Mouse (Mus musculus): Measurements from ENCODE around the gene Klhl26. TPM values are rescaled to one million over a fixed set of nuclear protein-coding genes. Genes with fewer than 3 reads are reported as not detected.

Klhl26 gene
- polyA plus RNA-seq, 1 experiment from 2014 or later: 25.6 TPM

DNA sequence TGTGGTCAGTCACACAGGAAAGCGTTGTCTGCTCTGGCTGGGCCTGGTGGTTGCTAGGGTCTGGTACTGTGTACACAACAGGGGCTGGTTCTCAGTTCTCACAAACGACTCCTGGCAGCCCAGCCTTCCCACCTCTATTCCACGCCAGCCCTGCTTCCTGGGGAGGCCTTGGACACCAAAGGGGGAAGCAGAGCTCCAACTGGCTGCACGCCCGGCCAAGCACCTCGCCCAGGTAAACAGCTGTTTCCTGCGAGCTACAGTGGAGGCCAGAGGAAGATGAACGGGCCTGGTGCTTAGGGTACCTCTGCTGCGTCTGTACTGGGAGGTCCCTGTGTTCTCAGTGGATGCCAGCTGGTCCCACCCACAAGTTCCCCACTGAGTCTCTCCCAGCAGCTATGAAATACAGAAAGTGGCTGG, 67.3 kb downstream of the Klhl26 start:
- Histone ChIP-seq H3K4me2 (no peak overlapping the region), H3K27ac (replicated peaks) (peak overlapping the region; percentile 84), H3K9ac (peak overlapping the region; percentile 50; the same call in 1 of the 2 replicates), H3K4me1 (replicated peaks) (peaks cover 37% of the 10 kb centered on the region), H3K9me3 (no peaks in the 10 kb centered on the region), H3K4me3 (no peak overlapping the region), H3K27me3 (no peaks in the 10 kb centered on the region), H3K36me3 (peaks cover 20% of the 10 kb centered on the region)
- WGBS: 56% methylated on average over 9 of the region's 9 CpGs
- no peak for ATAC-seq (ENCODE audit: low read depth)

DNA sequence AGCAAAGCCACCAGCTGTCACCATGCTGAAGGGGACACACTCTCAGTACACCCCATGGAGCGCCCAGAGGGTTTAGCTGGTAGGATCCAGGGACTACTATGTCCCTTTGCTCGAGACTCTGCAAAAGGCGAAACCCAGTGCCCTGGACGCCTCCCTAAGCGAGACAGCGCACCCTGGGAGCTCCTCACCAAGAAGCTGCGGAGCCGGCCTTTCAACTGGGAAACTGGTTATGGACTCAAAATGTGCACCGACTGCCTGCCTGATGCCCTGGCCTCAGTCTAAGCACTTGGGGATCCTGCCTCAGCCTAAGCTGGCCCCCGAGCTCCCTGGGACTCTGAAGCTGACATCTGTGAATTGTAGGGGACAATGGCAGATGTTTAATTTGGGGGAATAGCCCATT, 67.7 kb downstream of the Klhl26 start:
- no peak overlapping the region for H3K4me2 ChIP-seq
- 70% methylated on average over 10 of the region's 10 CpGs for WGBS
- peak overlapping the region; percentile 84 for H3K27ac ChIP-seq (replicated peaks)
- peaks cover 21% of the 10 kb centered on the region for H3K36me3 ChIP-seq
- peak overlapping the region; percentile 50 for H3K9ac ChIP-seq
- H3K4me3 ChIP-seq: no peak overlapping the region
- H3K27me3 ChIP-seq: no peaks in the 10 kb centered on the region
- peaks cover 37% of the 10 kb centered on the region for H3K4me1 ChIP-seq (replicated peaks)
- ATAC-seq (ENCODE audit: low read depth): no peak; the same call in 1 of the 2 replicates
- no peaks in the 10 kb centered on the region for H3K9me3 ChIP-seq

DNA sequence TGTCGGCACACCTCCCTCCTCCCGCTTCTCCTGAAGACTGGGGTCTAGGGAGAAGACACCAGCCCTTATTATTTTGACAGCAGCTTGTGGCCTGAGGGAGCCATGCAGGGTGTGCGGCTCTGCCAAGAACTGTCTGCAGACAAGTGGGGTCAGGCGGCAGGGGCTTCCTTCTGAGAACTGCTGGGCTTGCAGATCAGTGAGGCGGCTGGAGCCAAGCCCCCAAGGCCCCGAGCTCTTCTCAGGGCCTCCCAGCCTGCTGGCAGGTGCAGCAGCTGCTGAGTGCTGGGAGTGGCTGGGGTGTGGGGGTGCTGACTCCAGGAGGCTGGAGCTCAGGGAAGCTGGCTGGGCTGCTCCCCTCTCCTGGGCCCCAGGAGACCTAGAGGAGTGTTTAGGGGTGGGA, 68.5 kb downstream of the Klhl26 start:
- Histone ChIP-seq H3K9ac (peak overlapping the region; percentile 50), H3K27me3 (no peaks in the 10 kb centered on the region), H3K27ac (replicated peaks) (peak overlapping the region; percentile 84), H3K36me3 (peaks cover 20% of the 10 kb centered on the region), H3K4me1 (replicated peaks) (peaks cover 37% of the 10 kb centered on the region), H3K9me3 (no peaks in the 10 kb centered on the region), H3K4me3 (no peak overlapping the region), H3K4me2 (0 out of 2 replicates have a peak overlapping the region, but pooled peaks have one; percentile 3)
- 24% methylated on average over 6 of the region's 6 CpGs for WGBS
- peak; percentile 77 for ATAC-seq (ENCODE audit: low read depth)

DNA sequence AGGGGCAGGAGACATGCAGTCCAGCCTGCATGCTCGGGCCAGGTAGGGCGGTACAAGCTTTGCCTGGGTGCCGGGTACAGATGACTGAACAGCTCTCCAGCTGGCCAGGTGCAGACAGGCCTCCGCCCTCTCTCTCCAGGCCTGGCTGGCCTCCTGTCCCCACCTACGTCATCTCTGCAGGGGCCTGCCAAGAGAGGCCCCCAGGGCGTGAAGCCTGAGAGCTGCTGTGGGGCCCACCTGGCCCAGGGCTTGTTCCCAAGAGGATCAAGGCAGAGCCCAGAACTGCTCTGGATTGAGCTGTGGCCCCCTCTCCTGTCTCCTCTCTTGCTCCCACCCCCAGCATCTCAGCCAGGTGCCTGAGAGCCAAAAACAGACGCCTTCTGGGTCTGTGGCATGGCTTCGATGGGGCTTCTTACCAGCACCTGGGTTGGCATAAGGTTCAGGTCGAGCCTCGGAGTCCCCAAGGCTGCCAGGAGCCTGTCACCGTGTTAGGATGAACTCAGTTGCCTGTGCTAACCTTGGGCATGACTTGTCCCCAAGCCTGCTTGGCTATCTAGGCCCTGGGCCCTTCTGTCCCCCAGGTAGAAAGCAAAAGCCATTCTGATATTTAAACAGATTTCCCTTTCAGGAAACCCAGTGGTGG, 70.2 kb downstream of the Klhl26 start:
- no peak for ATAC-seq (ENCODE audit: low read depth)
- H3K27me3 ChIP-seq: no peaks in the 10 kb centered on the region
- WGBS: 83% methylated on average over 11 of the region's 11 CpGs

DNA sequence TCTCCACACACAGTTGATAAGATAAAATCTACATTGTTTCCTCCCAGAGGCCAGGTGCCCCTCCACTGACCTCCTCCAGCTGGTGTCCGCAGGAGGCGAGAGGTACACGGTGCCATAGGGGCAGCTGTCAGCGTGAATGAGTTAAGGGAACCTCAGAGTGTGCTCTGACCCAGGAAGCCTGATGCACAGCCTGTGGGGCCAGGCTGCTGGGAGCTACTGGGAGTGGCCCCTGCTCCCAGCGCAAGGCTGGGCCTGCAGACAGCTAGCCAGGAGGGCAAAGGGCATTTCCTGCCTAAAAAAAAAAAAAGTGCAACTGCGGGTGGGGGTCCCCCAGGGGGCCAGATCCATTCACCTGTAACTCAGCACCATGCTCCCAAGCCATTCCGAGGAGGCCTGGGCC, 71.6 kb downstream of the Klhl26 start:
- WGBS: 60% methylated on average over 7 of the region's 7 CpGs

More for the DNA sequence above, 70.2 kb downstream of the Klhl26 start:
- H3K36me3 ChIP-seq: peaks cover 23% of the 10 kb centered on the region
- H3K27ac ChIP-seq (replicated peaks): no peak overlapping the region
- no peak overlapping the region for H3K4me3 ChIP-seq
- H3K9ac ChIP-seq: no peak overlapping the region
- H3K4me2 ChIP-seq: no peak overlapping the region
- H3K4me1 ChIP-seq (replicated peaks): peaks cover 37% of the 10 kb centered on the region
- no peaks in the 10 kb centered on the region for H3K9me3 ChIP-seq

DNA sequence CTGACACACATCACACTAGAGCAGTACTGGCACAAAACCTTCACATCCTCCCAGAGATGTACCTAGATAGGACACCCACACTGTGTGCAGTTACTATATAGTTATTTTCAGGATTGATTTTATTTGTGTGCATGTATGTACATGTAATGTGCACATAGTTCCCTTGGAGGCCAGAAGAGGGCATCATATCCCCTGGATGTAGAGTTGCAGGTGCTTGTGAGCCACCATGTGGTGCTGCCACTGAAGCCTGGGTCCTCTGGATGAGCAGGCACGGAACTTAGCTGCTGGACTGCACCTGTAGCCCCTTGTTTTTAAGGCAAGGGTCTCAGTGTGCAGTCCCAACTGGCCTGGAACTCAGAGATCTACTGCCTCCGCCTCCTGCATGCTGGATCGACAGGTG, 72.6 kb downstream of the Klhl26 start:
- Histone ChIP-seq H3K9ac (no peak overlapping the region), H3K4me1 (replicated peaks) (peaks cover 27% of the 10 kb centered on the region), H3K9me3 (no peaks in the 10 kb centered on the region), H3K36me3 (peaks cover 34% of the 10 kb centered on the region), H3K4me3 (no peak overlapping the region), H3K4me2 (no peak overlapping the region), H3K27ac (replicated peaks) (no peak overlapping the region), H3K27me3 (no peaks in the 10 kb centered on the region)
- ATAC-seq (ENCODE audit: low read depth): no peak
- 95% methylated on average over 3 of the region's 3 CpGs for WGBS

More for the DNA sequence above, 71.6 kb downstream of the Klhl26 start:
- Histone ChIP-seq H3K9me3 (no peaks in the 10 kb centered on the region), H3K4me1 (replicated peaks) (peaks cover 33% of the 10 kb centered on the region), H3K27ac (replicated peaks) (no peak overlapping the region), H3K4me2 (no peak overlapping the region), H3K36me3 (peaks cover 29% of the 10 kb centered on the region), H3K27me3 (no peaks in the 10 kb centered on the region), H3K9ac (no peak overlapping the region), H3K4me3 (no peak overlapping the region)
- no peak for ATAC-seq (ENCODE audit: low read depth)

Other genes with a start within 250 kb of the Klhl26 start
- 64.8 and 72.5 TPM in 2 replicates for gene Sugp2, start 242.7 kb downstream of the Klhl26 start, polyA plus RNA-seq (2015; fragmentation: Nextera tagmentation; extraction: Ambion mirVana)
- gene Armc6, start 242.5 kb downstream of the Klhl26 start, polyA plus RNA-seq (2015; fragmentation: Nextera tagmentation; extraction: Ambion mirVana): 81.9 and 85.7 TPM in 2 replicates
- gene Homer3, start 194.1 kb downstream of the Klhl26 start, polyA plus RNA-seq (2015; fragmentation: Nextera tagmentation; extraction: Ambion mirVana): 49.6 and 52.1 TPM in 2 replicates
- gene Ddx49, start 174.5 kb downstream of the Klhl26 start, polyA plus RNA-seq (2015; fragmentation: Nextera tagmentation; extraction: Ambion mirVana): 41.9 and 51.9 TPM in 2 replicates
- 271 and 278 TPM in 2 replicates for gene Cope, start 174.4 kb downstream of the Klhl26 start, polyA plus RNA-seq (2015; fragmentation: Nextera tagmentation; extraction: Ambion mirVana)
- gene Cers1, start 161.2 kb downstream of the Klhl26 start, polyA plus RNA-seq (2015; fragmentation: Nextera tagmentation; extraction: Ambion mirVana): 23.3 and 26.2 TPM in 2 replicates
- gene Gdf1, start 147.2 kb downstream of the Klhl26 start, polyA plus RNA-seq (2015; fragmentation: Nextera tagmentation; extraction: Ambion mirVana): 2.4 and 3.3 TPM in 2 replicates
- gene Upf1, start 123.7 kb downstream of the Klhl26 start, polyA plus RNA-seq (2015; fragmentation: Nextera tagmentation; extraction: Ambion mirVana): 16.3 and 17.3 TPM in 2 replicates
- gene Comp, start 103.4 kb downstream of the Klhl26 start, polyA plus RNA-seq (2015; fragmentation: Nextera tagmentation; extraction: Ambion mirVana): 0.55 and 1.8 TPM in 2 replicates
- 33.7 and 35.9 TPM in 2 replicates for gene Crtc1, start 37.4 kb downstream of the Klhl26 start, polyA plus RNA-seq (2015; fragmentation: Nextera tagmentation; extraction: Ambion mirVana)
- 78.4 and 89.7 TPM in 2 replicates for gene Tmem59l, start 10.4 kb upstream of the Klhl26 start, polyA plus RNA-seq (2015; fragmentation: Nextera tagmentation; extraction: Ambion mirVana)
- 3.6 and 4.6 TPM in 2 replicates for gene Crlf1, start 16.2 kb upstream of the Klhl26 start, polyA plus RNA-seq (2015; fragmentation: Nextera tagmentation; extraction: Ambion mirVana)
- gene Rex1bd, start 29.8 kb upstream of the Klhl26 start, polyA plus RNA-seq (2015; fragmentation: Nextera tagmentation; extraction: Ambion mirVana): 143 and 153 TPM in 2 replicates
- 787 and 800 TPM in 2 replicates for gene Uba52, start 33.8 kb upstream of the Klhl26 start, polyA plus RNA-seq (2015; fragmentation: Nextera tagmentation; extraction: Ambion mirVana)
- gene Fkbp8, start 50.8 kb upstream of the Klhl26 start, polyA plus RNA-seq (2015; fragmentation: Nextera tagmentation; extraction: Ambion mirVana): 347 and 358 TPM in 2 replicates
- gene Kxd1, start 51.0 kb upstream of the Klhl26 start, polyA plus RNA-seq (2015; fragmentation: Nextera tagmentation; extraction: Ambion mirVana): 46.7 and 46.9 TPM in 2 replicates
- 15.6 and 16.5 TPM in 2 replicates for gene Ell, start 62.5 kb upstream of the Klhl26 start, polyA plus RNA-seq (2015; fragmentation: Nextera tagmentation; extraction: Ambion mirVana)
- 113 and 115 TPM in 2 replicates for gene Isyna1, start 117.4 kb upstream of the Klhl26 start, polyA plus RNA-seq (2015; fragmentation: Nextera tagmentation; extraction: Ambion mirVana)
- 117 and 141 TPM in 2 replicates for gene Ssbp4, start 131.9 kb upstream of the Klhl26 start, polyA plus RNA-seq (2015; fragmentation: Nextera tagmentation; extraction: Ambion mirVana)
- 1.5 and 1.8 TPM in 2 replicates for gene Lrrc25, start 139.2 kb upstream of the Klhl26 start, polyA plus RNA-seq (2015; fragmentation: Nextera tagmentation; extraction: Ambion mirVana)
- not detected in 2 replicates for gene Gdf15, start 155.5 kb upstream of the Klhl26 start, polyA plus RNA-seq (2015; fragmentation: Nextera tagmentation; extraction: Ambion mirVana)
- 102 and 108 TPM in 2 replicates for gene Pgpep1, start 183.4 kb upstream of the Klhl26 start, polyA plus RNA-seq (2015; fragmentation: Nextera tagmentation; extraction: Ambion mirVana)
- gene Lsm4, start 196.3 kb upstream of the Klhl26 start, polyA plus RNA-seq (2015; fragmentation: Nextera tagmentation; extraction: Ambion mirVana): 214 and 215 TPM in 2 replicates
- gene Jund, start 222.0 kb upstream of the Klhl26 start, polyA plus RNA-seq (2015; fragmentation: Nextera tagmentation; extraction: Ambion mirVana): 108 and 112 TPM in 2 replicates
- 0.08 and 0.17 TPM in 2 replicates for gene Iqcn, start 226.5 kb upstream of the Klhl26 start, polyA plus RNA-seq (2015; fragmentation: Nextera tagmentation; extraction: Ambion mirVana)
- not detected in 2 replicates for gene Gm3336, start 241.6 kb upstream of the Klhl26 start, polyA plus RNA-seq (2015; fragmentation: Nextera tagmentation; extraction: Ambion mirVana)
- 0.18 and 0.26 TPM in 2 replicates for gene Pde4c, start 246.8 kb upstream of the Klhl26 start, polyA plus RNA-seq (2015; fragmentation: Nextera tagmentation; extraction: Ambion mirVana)